Mouse (Mus musculus) layer of hippocampus, adult 6 months (tissue): Measurements from ENCODE around the gene Cd6. TPM values are rescaled to one million over a fixed set of nuclear protein-coding genes. Genes with fewer than 3 reads are reported as not detected.

Source experiments
- long read RNA-seq, 2 experiments: library from polyadenylated mRNA; unstranded; transcript quantifications; one replicate each; pipeline ENCODE4 v2.0.0; 2019 to 2020
- polyA plus RNA-seq: library from polyadenylated mRNA; unstranded; fragments of <200 nt; fragmentation: Nextera tagmentation; gene quantifications from 2 replicates; pipeline ENCODE4 v1.2.3, GENCODE M21; 2021

The Cd6 gene
- 0.30 and 0.99 TPM in 2 replicates for polyA plus RNA-seq
- long read RNA-seq, experiment 1, partial matches to known transcripts, result 0 of 1 reads
- long read RNA-seq, experiment 1, other reads (novel, unspliced or antisense), result 1 of 1 reads
- long read RNA-seq, experiment 2, partial matches to known transcripts, result 1 of 3 reads
- long read RNA-seq, experiment 2, other reads (novel, unspliced or antisense), result 1 of 3 reads

DNA sequence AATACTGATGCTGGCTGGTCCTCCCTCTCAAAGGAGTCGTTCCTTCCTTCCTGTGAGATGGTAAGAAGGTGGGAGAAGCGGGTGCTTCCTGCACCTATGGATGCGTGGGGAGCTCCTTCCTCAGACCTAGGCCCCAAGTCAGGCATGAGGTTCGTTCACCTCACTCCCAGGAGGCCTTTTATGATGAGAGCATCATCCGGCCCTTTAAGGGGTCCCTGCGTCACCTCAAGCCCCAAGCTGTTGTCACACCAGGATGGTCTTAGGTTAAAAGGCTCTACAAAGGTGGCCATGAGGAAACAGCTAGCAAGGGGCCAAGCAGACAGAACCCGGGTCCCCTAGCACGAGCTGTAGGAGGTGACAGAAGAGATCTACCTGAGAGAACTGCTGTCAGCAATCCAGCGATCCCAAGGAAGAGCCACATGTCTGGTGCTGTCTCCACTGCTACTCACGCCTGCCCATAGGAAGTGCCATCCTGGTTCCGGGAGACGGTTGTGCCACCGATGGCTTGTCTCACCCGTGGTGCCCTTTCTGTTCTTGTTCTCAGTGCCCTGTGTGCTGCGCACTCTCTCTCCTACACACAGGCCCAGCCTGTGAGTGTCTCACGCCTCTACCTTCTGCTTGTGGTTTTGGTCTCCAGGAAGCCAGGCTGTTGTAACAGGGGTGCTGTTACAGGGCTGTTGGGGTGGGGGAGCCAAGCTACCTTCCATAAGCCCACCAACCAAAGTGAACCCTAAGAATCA, at the start of gene Cd6:
Gene Cd6, minus strand, starts transcription at position 623 of the 740 bp plus-strand sequence.

DNA sequence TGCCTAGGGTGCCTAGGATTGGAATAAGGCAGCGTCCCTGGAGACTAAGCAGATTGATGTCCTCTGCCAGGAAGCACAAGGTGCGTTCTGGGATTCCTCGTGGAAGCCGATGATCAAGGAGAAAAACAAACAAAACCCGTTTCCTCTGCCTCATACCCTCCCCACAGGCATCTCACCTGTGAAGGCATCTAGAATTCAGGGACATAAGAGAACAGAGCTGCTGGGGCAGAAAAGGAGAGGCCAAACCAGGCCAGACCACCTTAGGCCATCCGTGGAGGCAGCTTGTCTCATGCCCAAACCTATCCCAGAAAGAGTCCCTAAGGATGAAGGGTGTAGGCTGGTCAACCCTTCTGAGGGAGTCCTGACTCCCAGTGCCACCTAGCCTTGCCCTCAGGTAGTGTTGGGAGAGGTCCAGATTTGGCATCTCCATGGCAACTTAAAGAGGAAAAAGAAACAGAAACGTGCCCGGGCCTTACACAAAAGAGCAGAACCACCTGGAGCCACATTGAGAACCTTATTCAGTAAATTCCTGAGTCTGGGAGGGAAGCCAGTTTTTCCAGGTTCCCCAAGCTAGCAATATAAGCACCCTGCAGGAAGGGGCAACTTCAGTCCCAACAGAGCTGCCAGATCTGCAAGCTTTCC, 40.1 kb upstream of the Cd6 start, which contains the start of gene Tmem132a:
Gene Tmem132a, minus strand, starts transcription at position 55 of the 642 bp plus-strand sequence.

DNA sequence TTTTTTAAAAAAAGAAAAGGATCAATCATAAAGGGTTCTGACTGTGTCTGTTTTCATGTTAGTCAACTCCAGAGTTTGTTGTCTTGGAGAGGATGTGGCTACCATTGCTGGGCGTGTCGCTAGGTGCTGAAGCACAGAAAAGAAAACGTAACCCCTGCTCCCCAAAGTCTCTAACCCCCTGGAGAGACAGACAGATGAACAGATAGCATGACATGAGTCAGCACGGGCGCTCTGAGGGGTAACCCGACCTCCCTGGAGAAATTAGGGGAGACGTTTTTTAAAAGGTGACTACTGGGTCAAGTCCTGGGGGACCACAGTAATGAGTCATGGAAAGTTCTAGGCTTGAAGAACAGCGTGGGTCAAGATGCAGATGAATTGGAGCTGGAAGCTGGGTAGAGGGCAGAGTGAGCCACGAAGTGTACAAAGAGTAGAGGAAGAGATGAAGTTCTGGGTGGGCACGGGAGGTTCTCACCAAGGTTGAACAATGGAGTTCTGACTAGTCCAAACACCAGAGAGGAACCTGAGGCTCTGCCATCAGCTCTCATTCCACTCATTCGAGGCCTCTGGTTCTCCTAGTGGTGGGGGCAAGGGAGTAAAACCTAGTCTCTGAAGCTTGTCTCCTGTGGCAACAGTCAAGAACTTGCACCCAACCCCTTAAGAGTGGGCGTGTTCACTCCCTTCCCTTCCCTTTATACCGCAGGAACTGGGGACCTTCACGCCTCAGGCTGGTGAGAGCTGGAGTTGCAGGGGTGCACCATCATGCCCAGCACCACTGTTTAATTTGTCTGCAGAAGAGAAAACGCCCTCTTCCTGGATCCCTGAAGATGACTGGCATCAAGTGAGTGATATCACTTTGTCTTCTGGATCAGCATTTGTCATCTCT, 9.4 kb upstream of the Cd6 start, which contains the start of gene Slc15a3:
Gene Slc15a3, plus strand, starts transcription at position 718 of the 883 bp plus-strand sequence.

Other genes with a start within 250 kb of the Cd6 start
- 60.8 and 69.5 TPM in 2 replicates for gene Ddb1, start 224.7 kb downstream of the Cd6 start, polyA plus RNA-seq
- gene Tkfc, start 224.4 kb downstream of the Cd6 start, polyA plus RNA-seq, result 2.3 and 2.7 TPM in 2 replicates
- 0.13 and 0.14 TPM in 2 replicates for gene Vwce, start 195.8 kb downstream of the Cd6 start, polyA plus RNA-seq
- not detected in 2 replicates for gene Pga5, start 152.0 kb downstream of the Cd6 start, polyA plus RNA-seq
- gene Vps37c, start 141.3 kb downstream of the Cd6 start, polyA plus RNA-seq, result 24.5 and 24.7 TPM in 2 replicates
- 0.13 TPM in 1 of 2 replicates, not detected in the other for gene Cd5, start 91.1 kb downstream of the Cd6 start, polyA plus RNA-seq
- gene Slc15a3, start 9.7 kb upstream of the Cd6 start, polyA plus RNA-seq, result 0.20 and 0.30 TPM in 2 replicates
- 30.2 and 37.5 TPM in 2 replicates for gene Tmem132a, start 39.9 kb upstream of the Cd6 start, polyA plus RNA-seq
- 56.5 and 62.8 TPM in 2 replicates for gene Tmem109, start 51.9 kb upstream of the Cd6 start, polyA plus RNA-seq
- 31.3 and 52.3 TPM in 2 replicates for gene Prpf19, start 65.2 kb upstream of the Cd6 start, polyA plus RNA-seq
- not detected in 2 replicates for gene Zp1, start 90.6 kb upstream of the Cd6 start, polyA plus RNA-seq
- gene Ptgdr2, start 107.1 kb upstream of the Cd6 start, polyA plus RNA-seq, result 0.06 TPM in 1 of 2 replicates, not detected in the other
- 7.5 and 7.8 TPM in 2 replicates for gene Ccdc86, start 119.2 kb upstream of the Cd6 start, polyA plus RNA-seq
- 0.14 TPM in 1 of 2 replicates, not detected in the other for gene Ms4a10, start 144.6 kb upstream of the Cd6 start, polyA plus RNA-seq
- 0.10 TPM in 1 of 2 replicates, not detected in the other for gene Ms4a15, start 163.2 kb upstream of the Cd6 start, polyA plus RNA-seq
- gene Ms4a18, start 188.0 kb upstream of the Cd6 start, polyA plus RNA-seq, result not detected in 2 replicates